Mouse (Mus musculus): Measurements from ENCODE around the gene 9630041A04Rik. TPM values are rescaled to one million over a fixed set of nuclear protein-coding genes. Genes with fewer than 3 reads are reported as not detected.

The 9630041A04Rik gene
- polyA plus RNA-seq, 1 experiment, result not detected

DNA sequence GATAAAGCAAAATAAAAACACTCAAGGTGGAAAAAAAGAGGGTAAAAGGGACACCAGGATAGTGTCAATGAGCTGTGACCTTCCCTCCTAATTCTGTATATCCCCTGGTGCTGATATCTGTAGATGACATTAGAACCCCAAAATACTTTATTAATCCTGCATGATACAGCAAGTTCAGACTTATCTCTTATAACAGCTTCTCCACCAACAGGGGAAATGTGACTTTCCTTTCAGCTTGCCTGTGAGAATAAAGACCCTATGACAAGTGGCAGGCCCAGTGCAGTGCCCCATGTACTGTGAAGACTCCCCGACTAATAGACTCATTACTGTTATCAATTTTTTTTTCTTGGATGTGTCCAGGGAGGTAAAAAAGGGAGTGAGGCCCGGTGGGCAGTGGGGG is 125.3 kb downstream of the 9630041A04Rik start:
- DNase-seq (ENCODE audit: low read depth in 1 of 2, low spot score in 2 of 2), result no peak
- no peaks in the 10 kb centered on the region for H3K4me1 ChIP-seq (ENCODE audit: control insufficient read depth, insufficient read depth, insufficient read length)
- no peaks in the 10 kb centered on the region for H3K27me3 ChIP-seq (ENCODE audit: control insufficient read depth, insufficient read depth, low read length)
- no peak overlapping the region for H3K4me3 ChIP-seq (ENCODE audit: extremely low read depth, insufficient read depth, insufficient read length)
- H3K36me3 ChIP-seq (ENCODE audit: control insufficient read depth, insufficient read depth, low read length), result no peaks in the 10 kb centered on the region
- 73% methylated on average over 2 of the region's 2 CpGs for WGBS
- TF ChIP-seq POLR2A (IDR thresholded peaks at IDR 0.05; ENCODE audit: low read depth, low read length), result no peak
- no peak for TF ChIP-seq CTCF (IDR thresholded peaks at IDR 0.05; ENCODE audit: extremely low read depth, insufficient read depth, insufficient read length, insufficient replicate concordance)
- H3K27ac ChIP-seq (ENCODE audit: insufficient read depth, low read length), result no peak overlapping the region

DNA sequence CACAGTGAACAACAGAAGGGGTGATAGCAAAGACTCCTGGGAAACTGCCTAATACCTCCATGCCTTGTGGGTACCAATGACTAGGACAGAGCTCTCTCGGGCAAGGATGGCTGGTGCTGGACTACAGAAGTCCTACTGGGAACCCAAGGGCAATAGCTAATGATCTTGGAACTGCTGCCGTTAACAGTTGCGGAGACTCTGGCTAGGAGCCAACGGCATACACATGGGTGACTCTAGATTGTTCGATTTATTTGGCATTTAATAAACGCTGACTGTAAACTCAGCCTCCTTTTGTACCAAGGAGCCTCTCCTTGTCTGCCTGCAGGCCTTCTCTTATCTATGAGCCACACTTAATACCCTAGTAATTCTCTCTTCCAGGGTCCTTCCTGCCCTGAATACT is 128.4 kb downstream of the 9630041A04Rik start:
- WGBS, result 79% methylated on average over 6 of the region's 6 CpGs
- Histone ChIP-seq H3K27ac (ENCODE audit: insufficient read depth, low read length) (no peak overlapping the region), H3K36me3 (ENCODE audit: control insufficient read depth, insufficient read depth, low read length) (no peaks in the 10 kb centered on the region), H3K27me3 (ENCODE audit: control insufficient read depth, insufficient read depth, low read length) (no peaks in the 10 kb centered on the region), H3K4me3 (ENCODE audit: extremely low read depth, insufficient read depth, insufficient read length) (no peak overlapping the region), H3K4me1 (ENCODE audit: control insufficient read depth, insufficient read depth, insufficient read length) (no peaks in the 10 kb centered on the region)
- no peak for TF ChIP-seq CTCF (IDR thresholded peaks at IDR 0.05; ENCODE audit: extremely low read depth, insufficient read depth, insufficient read length, insufficient replicate concordance)
- no peak for TF ChIP-seq POLR2A (IDR thresholded peaks at IDR 0.05; ENCODE audit: low read depth, low read length)
- no peak for DNase-seq (ENCODE audit: low read depth in 1 of 2, low spot score in 2 of 2)

DNA sequence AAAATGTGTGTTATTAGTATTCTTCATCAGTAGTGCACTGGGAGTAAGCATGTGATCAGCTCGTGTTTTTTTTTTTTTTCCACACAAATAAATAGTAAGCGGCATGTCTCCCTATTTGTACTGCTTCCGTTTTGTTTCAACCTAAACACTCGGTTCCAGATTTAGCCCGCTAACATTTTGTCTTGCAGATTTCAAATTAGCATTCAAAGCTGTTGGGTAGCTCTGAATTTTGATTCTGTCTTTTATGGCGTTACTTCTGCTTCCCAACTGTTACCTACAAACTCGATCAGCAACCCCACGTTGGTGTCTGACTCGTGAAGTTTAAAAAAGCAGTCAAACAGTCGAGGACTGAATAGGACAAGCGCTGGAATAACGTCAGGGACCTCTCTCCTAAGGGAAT is 129.2 kb downstream of the 9630041A04Rik start:
- WGBS, result 86% methylated on average over 12 of the region's 12 CpGs
- no peak for DNase-seq (ENCODE audit: low read depth in 1 of 2, low spot score in 2 of 2)
- TF ChIP-seq POLR2A (IDR thresholded peaks at IDR 0.05; ENCODE audit: low read depth, low read length) (no peak), CTCF (IDR thresholded peaks at IDR 0.05; ENCODE audit: extremely low read depth, insufficient read depth, insufficient read length, insufficient replicate concordance) (no peak)

More for the DNA sequence above, 129.2 kb downstream of the 9630041A04Rik start:
- H3K4me1 ChIP-seq (ENCODE audit: control insufficient read depth, insufficient read depth, insufficient read length), result no peaks in the 10 kb centered on the region
- H3K27me3 ChIP-seq (ENCODE audit: control insufficient read depth, insufficient read depth, low read length), result no peaks in the 10 kb centered on the region
- H3K27ac ChIP-seq (ENCODE audit: insufficient read depth, low read length), result no peak overlapping the region
- no peaks in the 10 kb centered on the region for H3K36me3 ChIP-seq (ENCODE audit: control insufficient read depth, insufficient read depth, low read length)
- H3K4me3 ChIP-seq (ENCODE audit: extremely low read depth, insufficient read depth, insufficient read length), result no peak overlapping the region
